Mouse (Mus musculus) lung, postnatal 4 days (tissue): ENCODE data around the gene Draxin.
A peak's percentile ranks its signal among the peaks of the same experiment; 100 is the strongest.

Experiments
- DNase-seq, 2 experiments: peaks; one replicate each; pipeline ENCODE4 v3.0.0; 2021

Draxin gene

GRCm38 (mm10) chr4:148112519-148112918 lies 18.0 kb downstream of the Draxin start:
- DNase-seq = no peak

GRCm38 (mm10) chr4:148109215-148109614 lies 21.3 kb downstream of the Draxin start:
- no peak for DNase-seq

- DNase-seq = no peak
These were observed 21.9 kb downstream of the Draxin start for GRCm38 (mm10) chr4:148108565-148109100.

GRCm38 (mm10) chr4:148107621-148108291 lies 22.7 kb downstream of the Draxin start:
- peak; percentile 22 to 62 for DNase-seq

GRCm38 (mm10) chr4:148104146-148104545 lies 26.4 kb downstream of the Draxin start:
- no peak for DNase-seq

- DNase-seq = peak; percentile 59 to 67
These were observed 28.5 kb downstream of the Draxin start for GRCm38 (mm10) chr4:148101801-148102527.

GRCm38 (mm10) chr4:148098666-148099065 lies 31.8 kb downstream of the Draxin start:
- DNase-seq = no peak

- DNase-seq = no peak
These were observed 32.6 kb downstream of the Draxin start for GRCm38 (mm10) chr4:148097936-148098335.

- DNase-seq = no peak
These were observed 35.4 kb downstream of the Draxin start for GRCm38 (mm10) chr4:148095081-148095480.

GRCm38 (mm10) chr4:148094161-148094560 lies 36.3 kb downstream of the Draxin start:
- DNase-seq = no peak

GRCm38 (mm10) chr4:148092551-148093271 lies 37.8 kb downstream of the Draxin start:
- no peak for DNase-seq

GRCm38 (mm10) chr4:148091181-148091580 lies 39.3 kb downstream of the Draxin start:
- no peak for DNase-seq

- no peak for DNase-seq
These were observed 41.3 kb downstream of the Draxin start for GRCm38 (mm10) chr4:148089166-148089565.

- peak; percentile 95 for DNase-seq
These were observed 42.5 kb downstream of the Draxin start, which contains the start of gene Agtrap for GRCm38 (mm10) chr4:148087907-148088527. TSS of gene Agtrap (minus strand) at chr4:148088031.

GRCm38 (mm10) chr4:148087091-148087906 lies 43.2 kb downstream of the Draxin start:
- peak; percentile 46 to 55 for DNase-seq

- no peak for DNase-seq
These were observed 44.6 kb downstream of the Draxin start for GRCm38 (mm10) chr4:148085907-148086305.

GRCm38 (mm10) chr4:148085131-148085906 lies 45.2 kb downstream of the Draxin start:
- no peak for DNase-seq

- DNase-seq = peak; percentile 39 to 66
These were observed 46.2 kb downstream of the Draxin start for GRCm38 (mm10) chr4:148084261-148084714.

- peak; percentile 58 to 76 for DNase-seq
These were observed 47.2 kb downstream of the Draxin start for GRCm38 (mm10) chr4:148083176-148083899.
